Mouse (Mus musculus) CH12F3 (cell line): ENCODE data around the gene Gm49337.

Source experiments
- in situ Hi-C: fragments of 300-500 bp; cut with MboI; formaldehyde crosslinking; loops from 2 replicates; pipeline ENCODE4 v1.14.3; 2020; ENCODE audit warnings: low sequenced_read_pairs

Gene Gm49337

DNA sequence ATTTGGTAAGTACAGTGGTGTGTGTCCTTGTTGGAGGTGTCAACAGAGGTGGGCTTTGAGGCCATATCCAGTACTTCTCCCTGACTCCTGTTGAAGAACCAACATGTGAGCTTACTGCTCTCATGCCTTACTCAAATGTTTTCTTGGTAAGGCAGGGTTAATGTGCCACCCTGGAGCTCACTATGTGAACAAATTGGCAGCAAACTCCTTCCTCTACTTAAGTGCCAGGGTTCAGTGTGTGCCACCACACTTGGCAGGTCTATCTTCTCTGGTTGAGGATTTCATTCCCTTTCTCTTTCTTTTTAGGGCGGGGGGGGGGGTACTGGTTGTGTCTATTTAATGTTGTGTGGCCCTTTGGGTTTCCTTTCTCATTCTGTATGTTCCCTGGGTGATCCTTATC, 131.4 kb downstream of the Gm49337 start:
- in situ Hi-C loops: no loop called here

GRCm38 (mm10) chr4:116317575-116317974, 144.4 kb downstream of the Gm49337 start:
- in situ Hi-C loops: no loop called here

DNA sequence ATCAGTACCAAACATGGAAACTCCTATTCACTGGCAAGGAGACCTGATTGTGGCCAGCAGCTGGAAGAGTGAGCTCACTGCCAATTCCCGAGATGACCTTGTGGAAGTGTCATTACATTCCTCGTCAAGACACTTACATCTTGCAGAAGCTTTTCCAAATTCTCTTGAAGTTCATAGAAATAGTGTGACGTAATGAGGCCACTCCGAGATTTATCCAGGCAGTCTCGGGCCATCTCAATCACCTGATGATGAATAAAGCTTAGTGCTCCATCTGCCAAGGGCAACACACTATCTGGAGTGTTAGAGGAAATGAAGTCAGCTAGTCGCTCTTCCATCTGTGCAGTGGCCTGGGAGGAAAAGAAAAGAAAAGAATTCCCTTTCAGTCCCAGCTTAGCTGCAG, 148.9 kb downstream of the Gm49337 start:
- in situ Hi-C loops: no loop called here

- in situ Hi-C loops: no loop called here
Measured at GRCm38 (mm10) chr4:116329256-116329655, 156.1 kb downstream of the Gm49337 start.

DNA sequence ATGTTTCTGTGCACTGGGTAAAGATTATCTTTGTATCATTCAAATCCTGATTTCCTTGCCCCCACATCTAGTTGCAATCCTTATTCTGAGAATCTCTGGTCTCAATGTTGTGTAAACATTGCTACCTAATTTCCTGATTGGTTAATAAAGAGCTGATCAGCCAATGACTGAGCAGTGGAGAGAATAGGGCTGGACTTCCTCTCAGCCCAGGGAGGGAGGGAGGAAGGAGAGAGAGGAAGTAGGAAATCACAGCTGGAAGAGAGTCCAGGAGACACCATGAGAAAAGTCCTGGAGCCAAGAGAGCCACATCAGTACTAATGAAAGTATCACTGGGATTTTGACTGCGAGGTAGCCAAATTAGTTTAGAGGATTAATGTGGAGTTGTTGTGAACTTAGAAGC, 163.1 kb downstream of the Gm49337 start:
- in situ Hi-C loops: no loop called here

DNA sequence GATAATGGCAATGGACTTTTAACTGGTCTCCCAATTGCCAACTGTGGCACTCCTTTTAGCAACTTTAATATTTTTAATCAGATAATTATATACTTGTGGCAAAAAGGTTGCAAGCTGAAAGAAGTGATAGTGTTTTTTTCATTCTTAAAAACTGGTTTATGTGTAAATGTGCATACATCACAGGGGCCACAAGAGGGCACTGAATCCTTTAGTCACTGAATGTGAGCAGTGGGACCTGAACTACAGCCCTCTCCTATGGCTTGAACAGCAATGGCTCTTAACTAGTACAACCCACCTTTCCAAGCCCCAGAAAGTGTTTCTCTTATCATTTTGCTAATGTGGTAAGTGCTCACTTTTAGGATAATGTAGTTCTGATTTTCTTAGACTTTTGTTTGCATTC, 168.9 kb downstream of the Gm49337 start:
- in situ Hi-C loops: no loop called here
